Mouse (Mus musculus) inflammation-experienced regulatory T-cells, adult 6 months (primary cell): ENCODE measurements around the gene Olfr608. TPM values are rescaled to one million over a fixed set of nuclear protein-coding genes. Genes with fewer than 3 reads are reported as not detected.
"Not testable (repeated sequence)": the region's sequence is repeated elsewhere in the genome, so short reads cannot be mapped to it uniquely, and the experiment has no call there.

ENCODE experiments used
- ATAC-seq: one replicate; pipeline ENCODE4 v1.8.0; 2017
- polyA plus RNA-seq, 3 experiments: library from polyadenylated mRNA; unstranded; fragments of 100-300 nt; shearing (Covaris generic); gene quantifications; one replicate each; pipeline ENCODE4 v1.2.1; 2017

Gene Olfr608
- not detected for polyA plus RNA-seq

DNA sequence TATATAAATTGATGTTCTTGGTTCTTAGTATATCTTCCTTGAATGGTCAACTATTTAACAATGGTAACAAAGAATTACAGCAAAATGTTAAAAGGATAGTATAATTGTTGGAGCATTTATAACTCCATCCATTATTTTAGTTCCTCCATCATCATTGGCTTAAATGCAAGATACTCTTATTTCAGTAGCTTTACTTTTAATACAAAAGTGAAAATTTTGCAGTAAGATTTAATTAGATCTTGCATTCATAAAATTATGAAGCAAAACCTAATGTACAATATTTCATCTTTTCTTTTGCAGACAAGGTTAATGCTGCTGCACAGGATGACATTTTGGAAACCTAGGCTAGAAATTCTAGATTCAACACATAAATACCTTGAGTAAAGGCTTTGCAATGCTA is at the start of gene Olfr608:
Gene Olfr608, plus strand, starts transcription at position 301 of the 400 bp plus-strand sequence.
- ATAC-seq: no peak

DNA sequence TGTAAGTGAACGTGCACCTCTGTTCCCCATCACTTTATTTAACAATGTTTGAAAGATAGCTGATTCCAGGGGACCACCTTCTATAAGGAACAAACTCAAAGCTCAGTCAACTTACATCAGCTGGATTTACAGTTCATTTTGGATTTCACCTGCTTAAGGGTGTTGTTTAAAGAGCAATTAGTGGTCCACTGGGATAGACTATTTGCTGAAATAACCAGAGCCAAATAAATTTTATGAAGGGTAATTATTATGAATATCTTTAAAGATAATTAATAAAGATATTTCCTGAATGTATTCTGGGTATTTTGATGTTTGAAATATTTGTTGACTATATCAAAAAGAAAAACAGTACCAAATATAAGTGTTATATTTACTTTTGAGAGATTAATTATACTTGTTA is 24.3 kb upstream of the Olfr608 start, which contains the start of gene Olfr605:
Gene Olfr605, minus strand, starts transcription at position 101 of the 400 bp plus-strand sequence.
- ATAC-seq: no peak

DNA sequence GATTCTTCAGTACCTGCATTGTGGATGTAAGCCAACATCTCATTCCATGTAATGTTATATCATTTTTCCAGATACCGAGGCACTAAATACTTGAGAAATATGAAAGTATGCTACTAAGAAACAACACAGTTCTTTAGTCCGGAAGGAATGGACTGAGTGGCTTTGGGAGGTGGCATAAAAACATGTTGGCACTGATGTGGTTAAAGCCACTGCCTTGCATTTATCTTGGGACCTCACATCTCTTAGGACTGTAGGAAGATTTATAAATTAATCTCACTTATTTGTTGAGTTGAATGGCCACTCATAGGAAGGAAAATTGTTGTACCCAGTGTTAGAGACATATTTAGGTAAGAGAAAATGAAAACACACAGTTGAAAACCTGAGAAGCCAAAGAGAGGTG is 20.9 kb upstream of the Olfr608 start, which contains the start of gene Olfr606:
Gene Olfr606, plus strand, starts transcription at position 301 of the 400 bp plus-strand sequence.
- no peak for ATAC-seq

DNA sequence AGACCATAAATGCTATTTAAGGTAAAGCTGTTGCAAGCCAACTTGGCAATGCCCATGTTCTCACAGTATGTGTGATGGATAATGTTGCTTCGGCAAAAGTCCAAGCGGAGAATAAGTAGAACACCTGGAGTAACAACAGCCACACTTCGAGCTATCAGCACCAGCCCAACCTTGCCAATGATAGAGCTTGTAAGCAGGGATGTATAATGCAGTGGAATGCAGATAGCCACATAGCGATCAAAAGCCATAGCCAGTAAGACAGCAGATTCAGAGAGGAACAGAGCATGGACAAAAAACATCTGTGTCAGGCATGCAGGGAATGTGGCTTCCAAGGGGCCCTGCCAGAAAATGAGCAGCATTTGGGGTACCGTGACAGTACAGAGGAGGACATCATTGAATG is 9.1 kb upstream of the Olfr608 start:
- ATAC-seq: no peak

DNA sequence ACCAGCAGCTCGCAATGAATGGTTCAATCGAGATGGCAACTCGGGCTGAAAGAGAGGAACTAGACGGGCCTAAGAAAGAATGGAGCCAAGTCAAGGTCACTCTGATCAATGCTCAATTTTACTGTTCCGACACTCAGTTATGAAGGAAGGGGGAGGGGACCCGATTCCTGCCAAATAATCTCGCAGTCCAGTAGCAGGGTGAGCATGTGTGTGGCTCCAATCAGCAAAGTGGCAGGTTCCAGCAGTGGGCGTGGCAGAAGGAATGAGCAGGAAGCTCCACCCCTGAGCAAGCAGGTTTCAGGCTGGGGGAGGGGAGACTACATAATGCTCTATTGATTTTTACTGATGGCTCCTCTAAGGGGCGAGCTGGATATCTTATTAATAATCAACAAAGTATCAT is 7.4 kb downstream of the Olfr608 start:
- not testable (repeated sequence) for ATAC-seq

DNA sequence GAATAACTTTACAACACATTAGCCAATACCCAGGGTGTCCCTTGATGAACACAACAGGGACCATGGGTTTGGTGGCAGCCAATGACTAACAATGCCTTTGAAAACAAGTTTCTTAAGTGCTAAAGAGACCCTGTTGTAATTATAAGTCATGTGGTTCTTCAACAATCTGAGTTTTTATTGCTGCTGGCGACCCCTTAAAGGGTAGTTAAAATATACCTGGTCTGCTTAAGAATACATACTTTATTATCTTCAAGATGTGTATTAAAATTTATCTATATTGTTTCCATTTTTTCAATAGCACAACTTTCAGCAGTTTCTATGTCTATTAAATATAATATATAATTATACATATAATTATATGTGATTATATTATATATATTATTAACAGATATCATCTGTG is 28.3 kb downstream of the Olfr608 start, which contains the start of gene Olfr609:
Gene Olfr609, minus strand, starts transcription at position 101 of the 400 bp plus-strand sequence.
- ATAC-seq: no peak

DNA sequence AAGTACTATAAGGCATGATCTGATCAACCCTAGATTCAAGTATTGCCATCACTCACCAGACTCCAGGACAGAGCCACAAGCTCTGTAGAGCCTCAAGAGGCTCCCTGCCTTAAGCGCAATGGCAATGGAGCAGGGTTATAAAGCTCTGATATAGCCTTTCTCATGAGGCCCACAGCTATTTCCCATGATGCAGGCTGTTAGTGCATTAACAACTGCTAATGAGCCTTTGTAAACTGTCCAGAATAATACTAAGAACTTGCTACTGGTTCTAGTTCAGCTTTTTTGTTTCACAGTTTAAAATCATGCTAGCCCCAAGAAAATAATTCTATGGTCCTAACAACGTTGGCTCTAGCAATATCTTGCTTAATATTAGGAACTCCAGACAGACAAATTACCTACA is 42.3 kb downstream of the Olfr608 start, which contains the start of gene Olfr610:
Gene Olfr610, minus strand, starts transcription at position 101 of the 400 bp plus-strand sequence.
- no peak for ATAC-seq

DNA sequence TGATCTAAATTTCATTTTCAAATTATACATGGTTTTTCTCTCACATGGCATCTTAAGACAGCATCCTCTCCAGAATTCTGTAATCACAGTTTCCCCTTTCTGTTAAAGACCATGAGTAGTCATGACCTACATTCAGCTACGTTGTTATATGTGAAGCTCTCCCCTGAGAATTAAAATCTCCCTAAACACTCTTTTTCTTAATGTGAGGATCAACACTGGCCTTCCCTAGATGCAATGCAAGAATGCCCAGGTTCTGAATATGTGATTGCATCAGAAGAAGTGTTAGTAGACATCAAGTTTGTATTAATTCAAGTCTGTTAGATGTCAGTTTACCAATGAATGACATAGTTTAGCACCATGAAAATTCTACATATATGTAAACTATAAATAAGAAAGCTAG is 51.1 kb downstream of the Olfr608 start, which contains the start of gene Olfr611:
Gene Olfr611, minus strand, starts transcription at position 101 of the 400 bp plus-strand sequence.
- not testable (repeated sequence) for ATAC-seq

Other genes with a start within 250 kb of the Olfr608 start
- gene Usp17ld, start 217.4 kb upstream of the Olfr608 start, polyA plus RNA-seq: not detected
- not detected for gene Olfr596, start 164.2 kb upstream of the Olfr608 start, polyA plus RNA-seq
- under 1 TPM in 1 of 3 experiments, not detected in 2; 0.18 TPM for gene Olfr597, start 153.6 kb upstream of the Olfr608 start, polyA plus RNA-seq
- gene Olfr598, start 146.3 kb upstream of the Olfr608 start, polyA plus RNA-seq: not detected
- gene Olfr599, start 134.0 kb upstream of the Olfr608 start, polyA plus RNA-seq: not detected
- not detected for gene Olfr600, start 120.2 kb upstream of the Olfr608 start, polyA plus RNA-seq
- not detected for gene Olfr601, start 107.2 kb upstream of the Olfr608 start, polyA plus RNA-seq
- gene Olfr603, start 83.7 kb upstream of the Olfr608 start, polyA plus RNA-seq: not detected
- gene Usp17lc, start 54.8 kb upstream of the Olfr608 start, polyA plus RNA-seq: not detected
- gene Olfr605, start 24.4 kb upstream of the Olfr608 start, polyA plus RNA-seq: not detected
- not detected for gene Olfr606, start 20.8 kb upstream of the Olfr608 start, polyA plus RNA-seq
- gene Olfr607, start 5.7 kb upstream of the Olfr608 start, polyA plus RNA-seq: under 1 TPM in 1 of 3 experiments, not detected in 2; 0.09 TPM
- not detected for gene Olfr609, start 28.2 kb downstream of the Olfr608 start, polyA plus RNA-seq
- gene Olfr610, start 42.2 kb downstream of the Olfr608 start, polyA plus RNA-seq: not detected
- not detected for gene Olfr611, start 51.0 kb downstream of the Olfr608 start, polyA plus RNA-seq
- gene Olfr612, start 72.8 kb downstream of the Olfr608 start, polyA plus RNA-seq: not detected
- gene Olfr613, start 78.2 kb downstream of the Olfr608 start, polyA plus RNA-seq: not detected
- gene Olfr615, start 86.2 kb downstream of the Olfr608 start, polyA plus RNA-seq: not detected
- gene Olfr616, start 99.3 kb downstream of the Olfr608 start, polyA plus RNA-seq: not detected
- not detected for gene Olfr617, start 103.2 kb downstream of the Olfr608 start, polyA plus RNA-seq
- gene Olfr618, start 120.2 kb downstream of the Olfr608 start, polyA plus RNA-seq: not detected
- not detected for gene Olfr619, start 130.7 kb downstream of the Olfr608 start, polyA plus RNA-seq
- gene Olfr620, start 142.7 kb downstream of the Olfr608 start, polyA plus RNA-seq: under 1 TPM in 2 of 3 experiments, not detected in 1; 0.18 to 0.95 TPM
- not detected for gene Olfr622, start 172.8 kb downstream of the Olfr608 start, polyA plus RNA-seq
- not detected for gene Olfr623, start 193.8 kb downstream of the Olfr608 start, polyA plus RNA-seq
- not detected for gene Olfr624, start 201.3 kb downstream of the Olfr608 start, polyA plus RNA-seq
- not detected for gene Olfr625-ps1, start 212.8 kb downstream of the Olfr608 start, polyA plus RNA-seq
- gene Olfr243, start 244.8 kb downstream of the Olfr608 start, polyA plus RNA-seq: not detected